Mouse (Mus musculus) hindbrain, embryonic 13.5 days (tissue): ENCODE results near the gene 4933411K16Rik. TPM values are rescaled to one million over a fixed set of nuclear protein-coding genes. Genes with fewer than 3 reads are reported as not detected.
A peak's percentile ranks its signal among the peaks of the same experiment; 100 is the strongest.

Experiments
- ATAC-seq: fragments of 200-750 bp; cut with Nextera tagmentation; 2 replicates; pipeline ENCODE4 v1.8.0; 2017; ENCODE audit warnings: moderate TSS enrichment; ENCODE audit not compliant: low FRiP score
- H3K27ac ChIP-seq: fragments of 300-500 bp; sonication (generic); 2 replicates; pipeline ENCODE4 v1.5.1; 2015; ENCODE audit warnings: inconsistent platforms, mild to moderate bottlenecking, moderate library complexity
- H3K27me3 ChIP-seq: fragments of 300-500 bp; sonication (generic); 2 replicates; pipeline ENCODE4 v1.6.1; 2015; ENCODE audit warnings: mild to moderate bottlenecking, inconsistent platforms
- H3K36me3 ChIP-seq: fragments of 300-500 bp; sonication (generic); 2 replicates; pipeline ENCODE4 v1.6.1; 2015; ENCODE audit warnings: mild to moderate bottlenecking, inconsistent platforms
- H3K4me1 ChIP-seq: fragments of 300-500 bp; sonication (generic); replicated peaks from 2 replicates; pipeline ENCODE4 v1.6.1; 2015; ENCODE audit warnings: inconsistent platforms
- H3K4me2 ChIP-seq: fragments of 300-500 bp; sonication (generic); 2 replicates; pipeline ENCODE4 v1.6.1; 2015; ENCODE audit warnings: inconsistent platforms, mild to moderate bottlenecking, moderate library complexity
- H3K4me3 ChIP-seq: fragments of 300-500 bp; sonication (generic); 2 replicates; pipeline ENCODE4 v1.5.1; 2015; ENCODE audit warnings: mild to moderate bottlenecking, inconsistent platforms
- H3K9ac ChIP-seq: fragments of 300-500 bp; sonication (generic); 2 replicates; pipeline ENCODE4 v1.6.1; 2015; ENCODE audit warnings: mild to moderate bottlenecking, inconsistent platforms
- H3K9me3 ChIP-seq: fragments of 300-500 bp; sonication (generic); 2 replicates; pipeline ENCODE4 v1.6.1; 2016; ENCODE audit warnings: inconsistent platforms
- WGBS: fragments of 180-500 bp; shearing (Covaris S2); methylation state at CpG from one replicate; pipeline ENCODE4 v1.1.7; 2015; 5-methylcytosine and 5-hydroxymethylcytosine counted together
- polyA plus RNA-seq: library from polyadenylated mRNA; unstranded; fragments of >200 nt; fragmentation: Nextera tagmentation; extraction: Ambion mirVana; gene quantifications from 2 replicates; pipeline ENCODE4 v1.2.1, GENCODE M21; 2015

Gene 4933411K16Rik
- polyA plus RNA-seq, 1 experiment from 2014 or later, result not detected

DNA sequence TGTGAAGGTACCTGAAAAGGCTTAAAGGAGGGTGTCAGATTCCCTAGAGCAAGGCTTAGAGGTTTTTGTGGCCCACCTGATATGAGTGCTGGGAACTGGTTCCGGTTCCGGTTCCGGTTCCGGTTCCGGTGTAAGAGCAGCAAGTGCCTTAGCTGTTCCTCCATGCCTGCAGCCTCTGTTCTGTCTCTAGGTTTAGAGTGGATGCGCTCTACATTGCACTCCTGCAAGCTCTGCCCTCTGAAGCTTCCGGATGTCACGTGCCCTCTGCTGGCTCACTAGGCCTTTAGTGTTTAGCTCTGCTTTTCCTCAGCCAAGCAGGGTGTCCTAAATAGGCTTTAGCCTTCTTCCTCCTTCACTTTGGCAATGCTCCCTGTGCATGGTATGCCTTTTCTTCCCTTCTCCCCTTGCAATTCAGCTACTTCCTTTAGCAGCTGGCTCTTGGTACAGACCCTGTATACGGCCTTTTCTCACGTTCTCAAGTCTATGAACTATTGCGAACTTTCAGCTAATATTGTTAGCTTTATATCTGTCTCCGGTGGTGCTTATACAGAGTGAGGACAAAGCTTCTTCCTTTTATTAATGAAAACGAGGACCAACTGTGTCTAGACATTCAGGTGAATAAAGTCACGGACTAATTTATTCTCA lies 37.2 kb downstream of the 4933411K16Rik start:
- Histone ChIP-seq H3K27me3 (no peaks in the 10 kb centered on the region), H3K27ac (peak overlapping the region; percentile 83), H3K4me3 (peak overlapping the region; percentile 95), H3K4me2 (peak overlapping the region; percentile 64), H3K9ac (peak overlapping the region; percentile 51; the same call in 1 of the 2 replicates), H3K36me3 (peaks cover 6% of the 10 kb centered on the region; the same call in 1 of the 2 replicates), H3K4me1 (peaks cover 46% of the 10 kb centered on the region), H3K9me3 (no peaks in the 10 kb centered on the region)
- ATAC-seq, result no peak
- 22% methylated on average over 14 of the region's 14 CpGs for WGBS

DNA sequence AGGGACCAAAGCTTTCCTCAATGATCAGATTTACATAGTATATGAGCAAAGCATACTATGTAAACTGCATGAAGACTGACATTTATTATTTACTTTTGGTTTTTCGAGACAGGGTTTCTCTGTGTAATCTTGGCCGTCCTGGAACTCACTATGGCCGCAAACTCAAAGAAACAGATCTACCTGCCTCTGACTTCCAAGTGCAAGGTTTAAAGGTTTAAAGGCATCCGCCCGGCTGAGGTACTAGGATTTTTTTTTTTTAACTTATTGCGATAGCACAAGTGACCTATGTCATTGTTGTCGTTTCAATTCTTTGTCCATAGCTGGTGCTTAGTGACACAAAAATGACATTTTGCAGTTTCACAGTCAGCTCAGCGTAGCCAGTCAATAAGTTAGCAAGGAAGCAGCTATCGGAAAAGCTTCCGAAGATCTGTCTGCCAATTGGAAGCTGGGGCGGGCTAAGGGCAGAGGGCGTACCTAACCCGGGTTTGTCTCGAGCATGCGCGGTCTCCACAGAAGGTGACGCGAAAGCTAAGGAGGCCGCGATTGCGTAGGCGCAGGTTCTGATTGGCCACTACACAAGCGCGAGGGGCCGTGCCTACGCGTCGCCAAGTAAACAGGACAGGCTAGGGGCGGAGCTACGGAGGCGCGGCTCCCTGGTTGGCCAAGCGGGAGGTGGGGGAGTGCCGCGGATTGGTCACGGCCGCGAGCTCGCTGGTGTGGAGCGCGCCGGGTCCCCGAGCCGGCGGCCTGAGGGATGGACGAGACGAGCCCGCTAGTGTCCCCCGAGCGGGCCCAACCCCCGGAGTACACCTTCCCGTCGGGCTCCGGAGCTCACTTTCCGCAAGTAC lies 37.9 kb downstream of the 4933411K16Rik start, which contains the start of gene Pi4k2a:
Gene Pi4k2a, plus strand, starts transcription at position 723 of the 848 bp plus-strand sequence.
- H3K9me3 ChIP-seq, result no peaks in the 10 kb centered on the region
- H3K4me1 ChIP-seq, result peaks cover 43% of the 10 kb centered on the region
- peak within 1 kb of the TSS; percentile 89 for H3K4me2 ChIP-seq
- peak within 1 kb of the TSS; percentile 93 for H3K9ac ChIP-seq
- H3K4me3 ChIP-seq, result peak within 1 kb of the TSS; percentile 95
- H3K36me3 ChIP-seq, result peaks cover 12% of the 10 kb centered on the region; the same call in 1 of the 2 replicates
- peak within 1 kb of the TSS; percentile 93 for H3K27ac ChIP-seq
- ATAC-seq, result peak; percentile 98
- WGBS, result under 1% methylated on average over 55 of the region's 55 CpGs
- no peaks in the 10 kb centered on the region for H3K27me3 ChIP-seq

DNA sequence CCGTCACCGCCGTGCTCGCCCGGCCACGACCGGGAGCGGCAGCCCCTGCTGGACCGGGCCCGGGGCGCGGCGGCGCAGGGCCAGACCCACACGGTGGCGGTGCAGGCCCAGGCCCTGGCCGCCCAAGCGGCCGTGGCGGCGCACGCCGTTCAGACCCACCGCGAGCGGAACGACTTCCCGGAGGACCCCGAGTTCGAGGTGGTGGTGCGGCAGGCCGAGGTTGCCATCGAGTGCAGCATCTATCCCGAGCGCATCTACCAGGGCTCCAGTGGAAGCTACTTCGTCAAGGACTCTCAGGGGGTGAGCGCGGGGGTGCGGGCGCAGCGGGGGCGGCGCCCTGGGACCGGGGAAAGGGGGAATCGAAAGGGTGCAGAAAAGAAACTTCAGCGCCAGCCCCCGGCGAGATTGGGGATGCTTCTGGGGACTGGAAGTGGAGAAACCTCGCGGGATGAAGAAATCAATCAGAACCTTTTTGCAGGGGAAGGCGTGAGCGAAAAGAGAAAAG lies 38.6 kb downstream of the 4933411K16Rik start:
- no peaks in the 10 kb centered on the region for H3K9me3 ChIP-seq
- H3K4me3 ChIP-seq, result peak overlapping the region; percentile 95
- H3K4me2 ChIP-seq, result peak overlapping the region; percentile 89
- H3K4me1 ChIP-seq, result peaks cover 40% of the 10 kb centered on the region
- H3K9ac ChIP-seq, result peak overlapping the region; percentile 93
- no peaks in the 10 kb centered on the region for H3K27me3 ChIP-seq
- peak; percentile 69 for ATAC-seq
- under 1% methylated on average over 37 of the region's 52 CpGs for WGBS
- peaks cover 16% of the 10 kb centered on the region; the same call in 1 of the 2 replicates for H3K36me3 ChIP-seq
- peak overlapping the region; percentile 93 for H3K27ac ChIP-seq

DNA sequence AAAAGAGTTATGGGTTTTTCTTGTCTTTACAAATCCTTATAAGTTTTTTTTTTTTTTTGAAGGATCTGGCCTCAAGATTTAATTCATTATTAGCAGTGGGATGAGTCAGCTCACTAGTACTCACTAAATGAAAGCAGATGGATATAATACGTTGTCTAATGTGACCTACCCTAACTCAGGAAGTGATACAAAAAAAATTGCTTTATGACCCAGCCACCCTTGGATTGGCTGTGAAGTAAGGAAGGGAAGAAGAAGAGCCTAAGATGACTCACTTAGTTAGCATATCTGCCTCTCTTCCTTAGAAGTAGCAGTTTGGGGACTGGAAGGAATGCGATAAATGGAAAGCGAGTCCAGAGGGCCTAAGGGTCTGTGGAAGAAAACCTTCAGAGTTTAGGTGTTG lies 47.4 kb downstream of the 4933411K16Rik start:
- Histone ChIP-seq H3K9me3 (no peaks in the 10 kb centered on the region), H3K27me3 (no peaks in the 10 kb centered on the region), H3K36me3 (peaks cover 40% of the 10 kb centered on the region), H3K4me1 (no peaks in the 10 kb centered on the region; the same call in 1 of the 2 replicates), H3K27ac (no peak overlapping the region), H3K4me3 (no peak overlapping the region), H3K9ac (no peak overlapping the region), H3K4me2 (no peak overlapping the region)
- WGBS, result 92% methylated on average over 3 of the region's 3 CpGs
- ATAC-seq, result no peak

Other genes with a start within 250 kb of the 4933411K16Rik start
- 25.6 and 27.8 TPM in 2 replicates for gene Frat1, start 222.3 kb upstream of the 4933411K16Rik start, polyA plus RNA-seq
- 8.4 and 10.4 TPM in 2 replicates for gene Frat2, start 204.1 kb upstream of the 4933411K16Rik start, polyA plus RNA-seq
- gene Rrp12, start 156.1 kb upstream of the 4933411K16Rik start, polyA plus RNA-seq, result 15.6 and 15.7 TPM in 2 replicates
- 465 and 466 TPM in 2 replicates for gene Pgam1, start 140.3 kb upstream of the 4933411K16Rik start, polyA plus RNA-seq
- gene Exosc1, start 118.8 kb upstream of the 4933411K16Rik start, polyA plus RNA-seq, result 65.8 and 67.0 TPM in 2 replicates
- 78.8 and 80.7 TPM in 2 replicates for gene Zdhhc16, start 118.8 kb upstream of the 4933411K16Rik start, polyA plus RNA-seq
- gene Mms19, start 71.1 kb upstream of the 4933411K16Rik start, polyA plus RNA-seq, result 36.5 and 39.7 TPM in 2 replicates
- gene Ubtd1, start 70.5 kb upstream of the 4933411K16Rik start, polyA plus RNA-seq, result 10.8 and 11.4 TPM in 2 replicates
- 0.35 and 0.53 TPM in 2 replicates for gene Ankrd2, start 16.2 kb upstream of the 4933411K16Rik start, polyA plus RNA-seq
- 1.3 and 1.7 TPM in 2 replicates for gene Hoga1, start 6.6 kb upstream of the 4933411K16Rik start, polyA plus RNA-seq
- gene Morn4, start 34.1 kb downstream of the 4933411K16Rik start, polyA plus RNA-seq, result 125 TPM in 2 replicates
- gene Pi4k2a, start 38.2 kb downstream of the 4933411K16Rik start, polyA plus RNA-seq, result 27.0 and 27.9 TPM in 2 replicates
- gene Avpi1, start 76.8 kb downstream of the 4933411K16Rik start, polyA plus RNA-seq, result 6.4 and 8.6 TPM in 2 replicates
- gene Marveld1, start 95.2 kb downstream of the 4933411K16Rik start, polyA plus RNA-seq, result 1.5 and 1.7 TPM in 2 replicates
- gene Zfyve27, start 111.7 kb downstream of the 4933411K16Rik start, polyA plus RNA-seq, result 55.3 and 58.7 TPM in 2 replicates
- gene Sfrp5, start 150.0 kb downstream of the 4933411K16Rik start, polyA plus RNA-seq, result 4.4 and 4.6 TPM in 2 replicates
- gene Golga7b, start 195.3 kb downstream of the 4933411K16Rik start, polyA plus RNA-seq, result 38.8 and 40.0 TPM in 2 replicates